Mouse (Mus musculus) cerebellum, postnatal 14 days (tissue): ENCODE measurements at regions not wholly inside any gene's neighbourhood (a gene's known extent, or its start where the extent isn't known, plus 50 kb on each side); places are given as distances from the start of the nearest gene placed in this dataset.
A peak's percentile ranks its signal among the peaks of the same experiment; 100 is the strongest.

Experiments used
- DNase-seq, 2 experiments: peaks; one replicate each; pipeline ENCODE4 v3.0.0; 2021; ENCODE audit warnings: mixed read lengths in 2 of 2

GRCm38 (mm10) chr11:92405818-92406217, 692.0 kb upstream of the Car10 start:
- peak; percentile 68 to 74 for DNase-seq

GRCm38 (mm10) chr11:92451372-92451771, 646.5 kb upstream of the Car10 start:
- no peak for DNase-seq

GRCm38 (mm10) chr11:92495291-92495690, 602.5 kb upstream of the Car10 start:
- no peak for DNase-seq
